Mouse (Mus musculus): ENCODE results near the gene Mettl8. TPM values are rescaled to one million over a fixed set of nuclear protein-coding genes. Genes with fewer than 3 reads are reported as not detected.

The Mettl8 gene
- total and polyA plus RNA-seq, 3 experiments: 25.5 to 43.4 (median 40.8) TPM

GRCm38 (mm10) chr2:70968305-70968704 lies 87.1 kb downstream of the Mettl8 start:
- H3K4me3 ChIP-seq (ENCODE audit: low read depth, low read length): no peak overlapping the region
- peaks cover 73% of the 10 kb centered on the region for H3K36me3 ChIP-seq (replicated peaks)
- H3K9me3 ChIP-seq (replicated peaks): no peaks in the 10 kb centered on the region
- ATAC-seq (ENCODE audit: extremely low read depth, insufficient number of reproducible peaks, low FRiP score, poor library complexity, severe bottlenecking) (no peak), DNase-seq (ENCODE audit: low spot score) (no peak)
- TF ChIP-seq TAL1 (conservative IDR thresholded peaks at IDR 0.05; ENCODE audit: low read depth, low read length) (no peak), GATA1 (IDR thresholded peaks at IDR 0.05; ENCODE audit: borderline replicate concordance, low read length) (no peak), CTCF (IDR thresholded peaks at IDR 0.05; ENCODE audit: low read depth, low read length) (no peak), POLR2AphosphoS5 (IDR thresholded peaks at IDR 0.05; ENCODE audit: insufficient replicate concordance, low read depth, low read length) (no peak), GATA2 (IDR thresholded peaks at IDR 0.05; ENCODE audit: borderline replicate concordance, low read depth, low read length) (no peak)
- H3K27me3 ChIP-seq (ENCODE audit: insufficient read depth, low read length): no peaks in the 10 kb centered on the region
- peaks cover 3% of the 10 kb centered on the region; the same call in 1 of the 2 replicates for H3K4me1 ChIP-seq (ENCODE audit: insufficient read depth, low read depth, low read length)

- Histone ChIP-seq H3K4me1 (ENCODE audit: insufficient read depth, low read depth, low read length) (peaks cover 3% of the 10 kb centered on the region; the same call in 1 of the 2 replicates), H3K4me3 (ENCODE audit: low read depth, low read length) (no peak overlapping the region), H3K9me3 (replicated peaks) (no peaks in the 10 kb centered on the region), H3K27me3 (ENCODE audit: insufficient read depth, low read length) (no peaks in the 10 kb centered on the region), H3K36me3 (replicated peaks) (peaks cover 62% of the 10 kb centered on the region)
- no peak for ATAC-seq (ENCODE audit: extremely low read depth, insufficient number of reproducible peaks, low FRiP score, poor library complexity, severe bottlenecking)
- TF ChIP-seq TAL1 (conservative IDR thresholded peaks at IDR 0.05; ENCODE audit: low read depth, low read length) (no peak), CTCF (IDR thresholded peaks at IDR 0.05; ENCODE audit: low read depth, low read length) (no peak), GATA2 (IDR thresholded peaks at IDR 0.05; ENCODE audit: borderline replicate concordance, low read depth, low read length) (no peak), GATA1 (IDR thresholded peaks at IDR 0.05; ENCODE audit: borderline replicate concordance, low read length) (no peak)
- DNase-seq (ENCODE audit: low spot score): no peak
Observed at GRCm38 (mm10) chr2:70967216-70967615, 88.2 kb downstream of the Mettl8 start.

- TF ChIP-seq TAL1 (conservative IDR thresholded peaks at IDR 0.05; ENCODE audit: low read depth, low read length): no peak
- TF ChIP-seq CTCF (IDR thresholded peaks at IDR 0.05; ENCODE audit: low read depth, low read length): no peak
- no peak overlapping the region for H3K4me3 ChIP-seq (ENCODE audit: low read depth, low read length)
- ATAC-seq (ENCODE audit: extremely low read depth, insufficient number of reproducible peaks, low FRiP score, poor library complexity, severe bottlenecking) (peak; percentile 22; the same call in 1 of the 2 replicates), DNase-seq (ENCODE audit: low spot score) (no peak)
- H3K36me3 ChIP-seq (replicated peaks): peaks cover 51% of the 10 kb centered on the region
- H3K4me1 ChIP-seq (ENCODE audit: insufficient read depth, low read depth, low read length): peaks cover 3% of the 10 kb centered on the region; the same call in 1 of the 2 replicates
- H3K9me3 ChIP-seq (replicated peaks): no peaks in the 10 kb centered on the region
- H3K27me3 ChIP-seq (ENCODE audit: insufficient read depth, low read length): no peaks in the 10 kb centered on the region
Observed at GRCm38 (mm10) chr2:70964809-70965208, 90.6 kb downstream of the Mettl8 start.

- Histone ChIP-seq H3K9me3 (replicated peaks) (no peaks in the 10 kb centered on the region), H3K4me1 (ENCODE audit: insufficient read depth, low read depth, low read length) (peaks cover 3% of the 10 kb centered on the region; the same call in 1 of the 2 replicates)
- ATAC-seq (ENCODE audit: extremely low read depth, insufficient number of reproducible peaks, low FRiP score, poor library complexity, severe bottlenecking): no peak
Observed at GRCm38 (mm10) chr2:70962921-70963320, 92.5 kb downstream of the Mettl8 start.

GRCm38 (mm10) chr2:70961086-70961941 lies 94.1 kb downstream of the Mettl8 start:
- ATAC-seq (ENCODE audit: extremely low read depth, insufficient number of reproducible peaks, low FRiP score, poor library complexity, severe bottlenecking) (no peak), DNase-seq (ENCODE audit: low spot score) (no peak)
- no peaks in the 10 kb centered on the region for H3K9me3 ChIP-seq (replicated peaks)
- peaks cover 3% of the 10 kb centered on the region; the same call in 1 of the 2 replicates for H3K4me1 ChIP-seq (ENCODE audit: insufficient read depth, low read depth, low read length)
- no peak for TF ChIP-seq TAL1 (conservative IDR thresholded peaks at IDR 0.05; ENCODE audit: low read depth, low read length)
- TF ChIP-seq CTCF (IDR thresholded peaks at IDR 0.05; ENCODE audit: low read depth, low read length): no peak
- no peak for TF ChIP-seq POLR2AphosphoS5 (IDR thresholded peaks at IDR 0.05; ENCODE audit: insufficient replicate concordance, low read depth, low read length)
- no peak for TF ChIP-seq GATA2 (IDR thresholded peaks at IDR 0.05; ENCODE audit: borderline replicate concordance, low read depth, low read length)
- no peak for TF ChIP-seq GATA1 (IDR thresholded peaks at IDR 0.05; ENCODE audit: borderline replicate concordance, low read length)
- no peak overlapping the region for H3K4me3 ChIP-seq (ENCODE audit: low read depth, low read length)
- H3K27me3 ChIP-seq (ENCODE audit: insufficient read depth, low read length): peaks cover 5% of the 10 kb centered on the region; the same call in 1 of the 2 replicates
- H3K36me3 ChIP-seq (replicated peaks): peaks cover 24% of the 10 kb centered on the region

More at GRCm38 (mm10) chr2:70962921-70963320, 92.5 kb downstream of the Mettl8 start:
- no peak overlapping the region for H3K4me3 ChIP-seq (ENCODE audit: low read depth, low read length)
- DNase-seq (ENCODE audit: low spot score): no peak
- no peak for TF ChIP-seq TAL1 (conservative IDR thresholded peaks at IDR 0.05; ENCODE audit: low read depth, low read length)
- TF ChIP-seq CTCF (IDR thresholded peaks at IDR 0.05; ENCODE audit: low read depth, low read length): no peak
- no peak for TF ChIP-seq GATA1 (IDR thresholded peaks at IDR 0.05; ENCODE audit: borderline replicate concordance, low read length)
- no peak for TF ChIP-seq POLR2AphosphoS5 (IDR thresholded peaks at IDR 0.05; ENCODE audit: insufficient replicate concordance, low read depth, low read length)
- TF ChIP-seq GATA2 (IDR thresholded peaks at IDR 0.05; ENCODE audit: borderline replicate concordance, low read depth, low read length): no peak
- peaks cover 36% of the 10 kb centered on the region for H3K36me3 ChIP-seq (replicated peaks)
- H3K27me3 ChIP-seq (ENCODE audit: insufficient read depth, low read length): no peaks in the 10 kb centered on the region

GRCm38 (mm10) chr2:70960090-70960489 lies 95.3 kb downstream of the Mettl8 start:
- peaks cover 3% of the 10 kb centered on the region; the same call in 1 of the 2 replicates for H3K4me1 ChIP-seq (ENCODE audit: insufficient read depth, low read depth, low read length)
- DNase-seq (ENCODE audit: low spot score) (no peak), ATAC-seq (ENCODE audit: extremely low read depth, insufficient number of reproducible peaks, low FRiP score, poor library complexity, severe bottlenecking) (no peak)
- TF ChIP-seq GATA2 (IDR thresholded peaks at IDR 0.05; ENCODE audit: borderline replicate concordance, low read depth, low read length) (no peak), GATA1 (IDR thresholded peaks at IDR 0.05; ENCODE audit: borderline replicate concordance, low read length) (no peak), TAL1 (conservative IDR thresholded peaks at IDR 0.05; ENCODE audit: low read depth, low read length) (no peak), POLR2AphosphoS5 (IDR thresholded peaks at IDR 0.05; ENCODE audit: insufficient replicate concordance, low read depth, low read length) (no peak), CTCF (IDR thresholded peaks at IDR 0.05; ENCODE audit: low read depth, low read length) (no peak)
- H3K9me3 ChIP-seq (replicated peaks): no peaks in the 10 kb centered on the region
- H3K27me3 ChIP-seq (ENCODE audit: insufficient read depth, low read length): peaks cover 5% of the 10 kb centered on the region; the same call in 1 of the 2 replicates
- H3K36me3 ChIP-seq (replicated peaks): peaks cover 13% of the 10 kb centered on the region
- H3K4me3 ChIP-seq (ENCODE audit: low read depth, low read length): no peak overlapping the region

Measured in G1E (cell line).